20 mouse cellular contexts compared by ENCODE assay signal in genomic region chr17:47023369-47023768, GRCm38 (mm10).
"Had no signal": no experiment of that assay in that cellular context is flagged by ENCODE, and none has a peak within 500 bp of the region (broad histone marks: within the 10 kb centered on the region; RNA-seq: fewer than 3 reads in every experiment).

No protein-coding gene starts in this region.

- H3K27me3 ChIP-seq: midbrain, embryonic 12.5 days; neural tube, embryonic 13.5 days; neural tube, embryonic 15.5 days had no signal

- H3K9me3 ChIP-seq: megakaryocyte, embryonic 14.5 days; midbrain, embryonic 10.5 days; midbrain, embryonic 12.5 days; neural tube, embryonic 13.5 days; neural tube, embryonic 15.5 days had no signal

- H3K27ac ChIP-seq: midbrain, embryonic 10.5 days; midbrain, embryonic 12.5 days; neural tube, embryonic 13.5 days; neural tube, embryonic 15.5 days had no signal

- H3K4me1 ChIP-seq: midbrain, embryonic 10.5 days; midbrain, embryonic 12.5 days; neural tube, embryonic 13.5 days; neural tube, embryonic 15.5 days had no signal

- H3K36me3 ChIP-seq: midbrain, embryonic 10.5 days; midbrain, embryonic 12.5 days; neural tube, embryonic 13.5 days; neural tube, embryonic 15.5 days had no signal

- H3K4me2 ChIP-seq: lung, embryonic 14.5 days; midbrain, embryonic 12.5 days; neural tube, embryonic 13.5 days; neural tube, embryonic 15.5 days had no signal

- H3K4me3 ChIP-seq: megakaryocyte, embryonic 14.5 days; midbrain, embryonic 10.5 days; midbrain, embryonic 12.5 days; myocyte; neural tube, embryonic 13.5 days; neural tube, embryonic 15.5 days had no signal

- DNase-seq: lung, adult 18-20 months; lung, embryonic 14.5 days; lung, postnatal 10 days; lung, postnatal 4 days; midbrain, embryonic 14.5 days; retina, postnatal 1 day; right cerebral cortex, adult 18-20 months; right cerebral cortex, postnatal 25 days; right cerebral cortex, postnatal 4 days; spleen, adult 18-20 months; thymus, adult 18-20 months; thymus, postnatal 14 days; thymus, postnatal 36 days had no signal

- H3K9ac ChIP-seq: lung, embryonic 14.5 days; midbrain, embryonic 12.5 days; neural tube, embryonic 13.5 days; neural tube, embryonic 15.5 days had no signal

- ATAC-seq: midbrain, embryonic 16.5 days had no signal
